Mouse (Mus musculus) lung, postnatal 25 days (tissue): ENCODE measurements around the gene Rap1a.
A peak's percentile ranks its signal among the peaks of the same experiment; 100 is the strongest.

Experiments
- DNase-seq: peaks from one replicate; pipeline ENCODE4 v3.0.0; 2022; ENCODE audit warnings: low spot score

Rap1a gene

DNA sequence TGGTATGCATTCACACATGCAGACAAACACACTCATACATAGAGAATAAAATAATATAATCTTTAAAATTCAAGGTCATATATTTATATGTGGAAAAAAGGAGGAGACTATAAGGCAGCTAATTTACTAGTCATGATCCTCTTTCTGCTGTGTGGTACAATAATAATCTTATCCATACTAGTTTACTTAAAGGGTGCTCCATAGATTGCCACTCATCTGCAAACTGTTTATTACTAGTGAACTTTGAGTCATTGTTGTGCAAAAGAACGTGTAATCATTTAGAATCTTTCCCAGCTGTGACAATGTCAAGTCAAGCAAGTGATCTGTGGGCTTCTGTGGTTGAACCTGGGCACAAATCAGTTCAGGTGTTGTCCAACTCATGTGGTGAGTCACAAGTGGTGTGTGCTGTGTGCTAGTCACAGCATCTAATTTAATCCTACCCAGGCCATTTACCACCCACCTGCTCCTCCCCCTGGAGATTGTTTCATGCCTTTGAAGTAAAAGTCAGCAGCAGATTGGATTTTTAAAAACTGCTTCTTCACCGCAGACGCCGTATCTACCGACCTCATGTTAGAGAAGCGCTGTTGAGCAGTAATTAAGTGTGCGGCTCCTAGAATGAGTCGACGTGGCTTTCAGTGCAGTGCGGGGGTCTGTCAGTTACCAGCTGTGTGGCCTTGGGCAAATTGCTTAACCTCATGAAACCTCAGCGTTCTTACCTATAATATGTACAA, 5.5 kb upstream of the Rap1a start:
- DNase-seq: no peak

DNA sequence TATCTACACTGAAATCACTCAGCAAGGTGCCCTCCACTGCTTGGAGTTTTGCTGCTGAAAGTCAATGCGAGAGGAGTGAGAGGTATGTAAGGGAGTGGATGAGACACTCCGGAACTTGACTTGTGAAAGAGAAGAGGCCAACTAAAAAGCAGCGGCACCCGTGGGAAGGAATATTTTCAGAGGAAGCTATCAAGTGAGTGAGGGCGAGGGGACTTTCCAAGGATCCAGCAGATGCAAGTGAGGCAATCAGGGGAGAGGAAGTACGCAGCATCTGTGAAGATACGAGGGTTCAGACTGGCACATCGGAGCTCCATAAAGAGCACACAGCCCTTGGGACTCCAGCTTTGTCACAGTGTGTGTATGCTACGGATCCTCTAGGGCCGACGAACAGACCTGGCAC, 2.5 kb upstream of the Rap1a start:
- DNase-seq: no peak

DNA sequence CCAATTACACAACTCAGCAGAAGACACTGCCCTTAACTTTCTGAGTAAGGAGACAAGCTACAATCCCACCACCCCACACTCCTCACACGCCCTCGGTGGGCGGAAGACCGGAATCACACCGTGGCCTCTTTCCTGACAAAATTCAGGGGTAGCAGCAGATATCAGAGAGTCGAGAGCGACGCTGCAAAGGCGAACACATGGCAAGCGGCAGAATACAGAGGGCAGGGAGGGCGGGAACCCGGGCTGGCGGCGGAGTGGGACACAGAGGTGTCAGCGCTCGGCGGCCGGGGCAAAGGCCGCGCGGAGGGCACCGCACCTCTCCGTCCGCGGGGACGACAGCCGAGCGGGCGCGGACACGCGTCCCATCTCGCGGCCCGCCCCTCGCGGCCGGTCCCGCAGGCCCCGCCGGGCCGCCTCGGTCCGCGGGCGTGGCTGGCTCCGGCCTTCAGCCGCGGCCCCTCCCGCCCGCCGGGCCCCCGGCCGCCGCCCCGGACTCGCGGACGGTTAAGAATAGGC, 403 bp downstream of the Rap1a start:
- peak; percentile 23 for DNase-seq

DNA sequence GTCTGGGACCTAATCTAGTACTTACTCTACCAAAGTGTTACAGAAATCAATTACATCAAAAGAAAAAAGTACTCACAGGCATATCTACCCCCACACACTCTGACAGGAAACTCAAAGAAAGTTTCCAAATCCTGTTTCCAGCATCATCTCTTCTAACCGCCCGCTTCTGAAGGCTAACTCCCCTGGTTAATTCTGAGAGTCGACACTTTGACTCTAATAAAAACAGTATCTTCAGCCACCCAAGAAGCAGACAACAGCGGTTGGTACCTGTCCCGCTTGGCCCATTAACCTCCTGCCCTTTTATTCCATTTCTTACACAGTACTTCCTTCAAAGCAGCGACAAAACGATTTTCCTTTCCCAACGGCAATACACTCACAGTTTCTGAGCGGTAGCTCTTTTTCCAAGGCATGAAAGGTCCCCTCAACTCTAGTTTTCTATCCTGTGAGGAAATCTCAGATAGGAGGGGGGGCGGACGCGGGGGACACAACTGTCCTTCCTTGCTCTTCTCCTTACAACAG, 921 bp downstream of the Rap1a start:
- no peak for DNase-seq

DNA sequence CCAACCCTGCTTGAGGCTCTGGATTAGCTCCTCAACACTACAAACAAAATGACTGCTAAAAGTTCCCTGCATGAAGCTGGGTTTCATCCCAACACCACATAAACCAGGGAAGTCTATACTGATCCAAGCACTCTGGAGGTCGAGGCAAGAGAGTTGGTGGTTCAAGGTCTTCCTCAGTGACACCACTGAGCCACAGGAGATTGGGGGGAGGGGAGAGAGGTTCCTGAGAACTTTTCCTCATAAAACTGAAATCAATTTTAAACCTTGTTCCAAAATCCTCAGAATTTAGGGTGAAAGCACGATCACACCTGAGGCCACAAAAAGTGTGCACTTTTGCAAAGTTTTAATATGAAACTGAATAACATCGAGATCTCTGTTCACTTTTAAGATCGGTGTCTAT, 1.8 kb downstream of the Rap1a start:
- DNase-seq: no peak

DNA sequence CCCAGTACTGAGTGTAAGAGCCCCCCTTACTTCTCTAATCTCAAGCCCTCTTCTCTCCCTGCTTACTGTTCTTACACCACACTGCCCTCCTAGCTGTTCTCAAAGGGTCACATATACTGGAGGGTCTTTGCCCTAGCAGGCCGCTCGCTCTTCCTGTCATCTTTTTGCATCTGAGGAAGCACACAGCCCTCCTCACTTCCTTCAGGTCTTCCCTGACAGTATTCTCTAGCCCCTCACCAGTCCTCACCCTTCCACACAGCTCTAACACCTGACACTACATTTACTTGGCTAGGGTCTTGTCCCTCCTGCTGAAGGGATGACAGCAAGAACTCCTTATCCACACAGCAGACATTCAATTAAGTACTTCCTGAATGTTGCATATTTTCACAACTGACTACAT, 2.4 kb downstream of the Rap1a start:
- DNase-seq: no peak

DNA sequence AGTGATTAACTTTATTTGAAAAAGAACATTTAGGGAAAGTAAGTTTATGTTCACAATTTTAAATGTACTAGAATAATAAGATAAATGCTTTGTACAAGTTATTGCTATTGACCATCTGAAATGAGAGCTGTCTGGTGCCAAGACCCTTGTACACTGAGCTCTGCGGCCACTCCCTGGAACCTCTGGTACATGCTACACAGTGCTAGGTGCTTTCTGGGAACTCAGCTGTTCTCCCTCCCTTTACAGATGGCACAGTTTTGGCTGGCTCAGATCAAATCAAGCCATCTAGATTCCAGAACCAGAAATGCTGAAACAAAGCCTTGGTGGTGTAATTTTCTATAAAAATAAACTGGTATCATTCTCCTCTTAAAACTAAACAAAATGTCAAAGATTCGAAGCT, 3.7 kb downstream of the Rap1a start:
- no peak for DNase-seq

DNA sequence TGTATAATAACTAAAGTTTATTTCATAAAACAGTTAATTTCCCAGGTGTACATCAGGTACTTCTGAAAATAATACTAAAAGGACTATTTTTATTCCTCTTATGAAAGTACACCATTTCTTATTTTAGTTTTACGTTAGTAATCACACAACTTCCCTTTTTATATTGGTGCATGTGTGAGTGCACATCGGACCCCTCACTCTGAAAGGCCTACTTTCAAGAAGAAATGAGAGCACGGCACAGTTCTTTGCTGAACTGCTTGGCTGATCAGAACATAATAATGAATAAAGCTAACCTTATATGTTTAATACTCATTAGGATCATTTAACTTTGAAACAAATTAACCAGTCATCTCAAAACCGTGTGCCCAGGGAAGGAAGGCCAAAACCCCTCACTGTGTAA, 4.4 kb downstream of the Rap1a start:
- DNase-seq: no peak

DNA sequence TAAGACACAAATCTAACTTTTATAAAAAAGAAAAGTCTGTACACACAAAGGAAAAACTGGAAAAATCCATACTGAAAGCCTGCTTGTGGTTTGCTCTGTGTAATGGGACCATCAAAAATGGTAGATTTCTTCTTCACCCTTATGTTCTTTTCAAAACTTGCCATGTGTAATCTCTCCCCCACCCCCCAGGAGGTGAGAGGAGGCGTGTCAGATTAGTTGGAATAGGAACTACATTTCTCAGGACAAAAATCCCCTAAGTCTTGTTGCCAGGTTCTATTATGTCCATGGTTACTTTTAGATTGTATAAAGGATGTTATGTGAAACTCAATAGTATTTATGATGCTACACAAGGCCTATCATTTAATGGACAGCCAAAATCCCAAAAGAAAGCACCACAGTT, 6.8 kb downstream of the Rap1a start:
- no peak for DNase-seq

DNA sequence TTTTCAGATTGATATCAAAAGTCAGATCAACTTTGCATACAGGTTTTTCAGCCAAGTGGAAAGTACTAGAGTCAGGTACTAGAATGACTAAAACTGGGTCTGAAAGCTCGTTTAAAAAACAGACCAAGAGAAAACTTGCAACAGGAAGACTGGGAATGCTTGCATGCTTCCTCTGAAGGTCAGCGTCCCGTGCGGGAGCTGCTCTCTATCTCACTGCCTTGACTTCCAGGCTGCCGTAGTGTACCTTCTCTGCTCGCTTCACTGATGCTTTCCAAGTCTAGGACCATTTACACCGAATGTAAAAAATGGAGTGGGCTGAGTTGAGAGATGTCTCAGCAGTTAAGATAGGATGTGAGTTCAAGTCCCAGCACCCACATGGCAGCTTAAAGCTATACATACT, 8.8 kb downstream of the Rap1a start:
- DNase-seq: no peak

DNA sequence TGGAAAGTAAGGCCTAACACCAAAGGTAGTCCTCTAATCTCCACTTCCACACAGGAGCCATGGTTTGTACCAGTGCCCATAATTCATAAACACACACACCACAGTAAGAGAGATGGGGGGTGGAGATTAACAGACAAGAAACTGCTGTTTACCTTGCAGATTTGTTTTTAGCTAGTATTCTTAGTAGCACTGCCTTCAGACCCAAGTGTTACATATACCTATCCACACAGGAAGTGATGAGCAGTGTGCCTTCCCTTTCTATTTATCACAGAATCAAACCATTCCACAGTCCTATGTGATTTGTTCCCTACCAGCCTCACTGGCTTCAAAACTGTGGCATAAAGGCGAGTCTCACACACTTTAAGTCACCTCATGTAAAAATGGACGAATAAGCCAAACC, 10.0 kb downstream of the Rap1a start:
- no peak for DNase-seq

DNA sequence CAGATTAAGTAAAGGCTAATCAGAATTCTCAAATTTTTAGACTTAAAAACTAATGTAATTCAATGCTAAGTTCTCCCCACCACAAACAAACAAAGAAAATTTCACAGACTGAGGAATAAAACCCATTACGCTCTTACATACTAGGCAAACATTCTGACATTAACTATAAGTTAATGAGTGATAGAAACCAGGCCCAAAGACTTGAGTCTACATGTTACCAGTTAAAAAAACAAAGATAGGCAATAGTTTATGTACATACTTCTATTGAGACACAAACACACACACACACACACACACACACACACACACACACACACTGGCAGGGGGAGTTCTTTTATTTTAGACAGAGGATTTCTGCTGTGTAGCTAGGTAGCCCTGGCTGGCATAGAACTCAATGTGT, 10.8 kb downstream of the Rap1a start:
- no peak for DNase-seq

DNA sequence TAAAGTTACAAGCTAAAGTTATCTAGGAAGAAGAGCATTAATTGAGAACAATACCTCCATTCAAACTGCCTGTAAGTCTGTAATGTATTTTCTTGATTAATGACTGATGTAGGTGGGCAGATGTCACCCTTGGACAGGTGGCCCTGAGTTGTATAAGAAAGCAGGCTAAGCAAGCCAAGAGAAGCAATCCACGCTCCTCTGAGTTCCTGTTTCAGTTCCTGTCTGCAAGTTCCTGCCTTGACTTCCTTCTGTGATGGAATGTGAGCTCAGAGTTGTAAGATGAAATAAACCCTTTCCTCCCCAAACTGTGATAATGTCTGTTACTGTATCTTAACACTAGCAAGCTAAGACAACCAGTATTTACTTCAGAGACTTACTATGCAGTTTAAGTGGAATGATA, 11.4 kb downstream of the Rap1a start:
- no peak for DNase-seq

DNA sequence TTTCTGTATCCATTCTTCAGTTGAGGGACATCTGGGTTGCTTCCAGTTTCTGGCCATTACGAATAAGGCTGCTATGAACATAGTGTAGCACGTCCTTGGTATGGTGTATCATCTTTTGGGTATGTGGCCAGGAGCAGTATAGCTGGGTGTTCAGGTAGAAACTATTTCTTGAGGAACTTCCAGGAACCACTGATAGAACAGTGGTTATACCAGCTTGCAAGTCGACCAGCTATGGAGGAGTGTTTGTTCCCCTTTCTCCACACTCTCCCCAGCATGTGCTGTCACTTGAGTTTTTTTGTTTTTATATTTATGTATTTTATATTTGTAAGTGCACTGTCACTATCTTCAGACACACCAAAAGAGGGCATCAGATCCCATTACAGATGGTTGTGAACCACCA, 13.8 kb downstream of the Rap1a start:
- DNase-seq: no peak

DNA sequence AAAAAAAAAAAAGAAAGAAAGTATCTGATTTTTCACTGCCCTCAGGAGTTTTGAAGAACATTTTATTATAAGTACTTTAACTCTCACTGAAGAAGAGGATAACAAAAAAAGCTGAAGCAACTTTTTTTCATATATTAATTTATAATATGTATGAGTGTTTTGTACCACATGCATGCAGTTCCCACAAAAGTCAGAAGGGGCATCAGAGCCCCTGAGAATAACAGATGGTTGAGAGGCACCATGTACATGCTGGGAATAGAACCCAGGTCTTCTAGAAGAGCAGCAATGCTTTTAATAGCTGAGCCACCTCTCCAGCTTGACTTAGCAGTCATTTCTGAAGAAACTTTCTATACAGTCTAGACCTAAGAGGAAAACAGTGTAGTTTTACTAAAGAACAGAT, 15.3 kb downstream of the Rap1a start:
- DNase-seq: no peak

DNA sequence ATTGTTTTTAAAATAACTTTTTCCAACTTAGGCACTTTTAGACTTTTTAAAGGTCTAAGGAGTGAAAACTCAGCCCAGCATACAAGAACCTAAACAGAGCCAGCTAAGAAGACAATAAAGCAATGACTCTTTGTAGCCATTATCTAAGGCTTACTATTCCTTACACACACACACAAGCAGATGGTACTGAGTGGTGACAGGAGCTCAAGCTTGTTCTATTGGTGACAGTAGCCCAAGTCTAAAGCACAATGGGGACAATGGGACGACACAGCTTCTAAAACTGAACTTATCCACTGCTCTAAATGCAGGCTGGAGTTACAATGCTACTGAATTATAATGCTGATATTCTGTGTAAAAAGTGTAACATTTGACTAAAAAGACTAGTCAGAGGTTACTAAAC, 17.3 kb downstream of the Rap1a start:
- DNase-seq: no peak

DNA sequence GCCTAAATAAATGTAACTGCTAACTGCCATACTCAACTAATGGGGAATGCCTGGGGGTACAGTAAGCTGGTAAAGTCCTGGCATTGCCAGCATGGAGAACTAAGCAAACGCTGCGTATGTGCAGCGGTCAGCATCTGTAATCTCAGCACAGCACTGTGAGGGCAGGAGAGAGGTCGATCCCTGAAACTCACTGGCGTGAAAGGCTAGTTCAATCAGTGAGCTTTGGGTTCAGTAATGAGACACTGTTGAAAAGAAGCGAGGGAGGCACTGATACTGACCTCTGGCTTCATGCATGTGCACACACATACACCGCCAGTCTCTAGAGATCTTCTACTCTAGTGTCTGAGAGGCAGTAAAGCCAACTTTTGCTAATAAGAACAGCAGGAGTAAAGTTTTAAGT, 18.7 kb downstream of the Rap1a start:
- no peak for DNase-seq

DNA sequence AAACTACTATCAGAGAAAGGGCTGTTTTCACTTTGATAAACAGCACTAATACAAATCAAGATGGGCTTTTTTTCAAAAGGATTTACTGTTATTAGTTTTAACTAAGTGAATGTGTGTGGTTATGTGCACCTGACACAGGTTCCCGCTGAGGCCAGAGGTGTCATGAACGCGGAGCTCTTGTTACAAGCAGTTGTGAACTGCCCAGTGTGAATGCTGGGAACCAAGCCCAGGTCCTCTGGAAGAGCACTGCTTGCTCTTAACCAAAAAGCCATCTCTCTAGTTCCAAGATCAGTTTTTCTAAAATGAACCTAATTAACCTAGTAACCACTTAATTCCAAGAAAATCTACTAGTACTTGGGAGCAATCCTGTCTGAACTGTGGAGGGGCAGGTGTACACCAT, 23.1 kb downstream of the Rap1a start:
- DNase-seq: no peak

DNA sequence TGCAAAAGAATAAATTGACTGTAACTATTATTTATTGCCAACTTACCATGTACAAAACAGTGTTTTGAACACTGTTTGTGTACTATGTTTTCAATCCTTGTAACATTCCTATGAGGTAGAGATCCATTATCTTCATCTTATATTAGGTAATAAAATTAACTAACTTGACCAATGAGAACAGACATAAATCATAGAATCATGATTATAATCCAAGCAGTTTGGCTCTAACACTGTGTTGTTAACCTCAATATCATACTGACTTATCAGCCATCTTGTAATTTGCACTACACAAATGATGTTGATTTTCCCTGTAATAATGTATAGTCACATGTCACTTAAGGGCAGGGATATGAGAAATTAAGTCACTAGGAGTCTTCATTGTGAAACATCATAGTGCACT, 26.6 kb downstream of the Rap1a start:
- no peak for DNase-seq

DNA sequence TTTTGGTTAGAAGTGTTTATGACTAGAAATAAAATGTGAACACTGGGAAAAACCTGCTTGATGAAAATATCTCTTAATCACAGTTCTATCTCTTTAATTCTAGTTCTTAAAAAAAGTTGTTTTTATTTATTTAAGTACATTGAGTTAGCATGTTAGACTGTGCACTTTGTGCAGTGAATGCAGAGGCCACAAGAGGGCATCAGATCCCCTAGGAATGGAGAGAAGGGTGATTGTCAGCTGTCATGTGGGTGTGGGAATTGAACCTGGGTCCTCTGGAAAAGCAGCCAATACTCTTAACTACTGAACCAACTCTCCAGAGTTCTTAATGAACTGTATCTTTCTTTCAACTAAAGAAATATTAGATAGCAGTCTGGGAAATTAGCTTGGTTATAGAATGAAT, 29.6 kb downstream of the Rap1a start:
- DNase-seq: no peak

DNA sequence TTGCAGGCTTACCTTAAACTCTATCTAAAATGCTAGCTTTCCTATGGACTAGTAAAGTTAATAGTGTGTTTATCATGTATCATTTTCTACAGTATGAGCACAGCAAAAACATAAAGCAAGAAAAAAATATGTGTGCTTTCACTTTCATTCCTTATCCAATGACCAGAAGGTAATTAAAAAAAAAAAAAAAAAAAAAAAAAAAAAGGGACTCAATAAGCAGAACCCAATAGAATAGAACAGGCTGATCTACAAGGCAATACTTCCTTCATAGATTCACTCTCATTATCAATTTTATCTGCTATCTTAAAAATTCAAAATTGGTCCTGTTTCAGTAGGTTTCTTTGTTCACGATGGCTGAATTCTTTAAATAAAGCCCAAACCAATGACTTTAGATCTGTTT, 30.3 kb downstream of the Rap1a start:
- DNase-seq: no peak

DNA sequence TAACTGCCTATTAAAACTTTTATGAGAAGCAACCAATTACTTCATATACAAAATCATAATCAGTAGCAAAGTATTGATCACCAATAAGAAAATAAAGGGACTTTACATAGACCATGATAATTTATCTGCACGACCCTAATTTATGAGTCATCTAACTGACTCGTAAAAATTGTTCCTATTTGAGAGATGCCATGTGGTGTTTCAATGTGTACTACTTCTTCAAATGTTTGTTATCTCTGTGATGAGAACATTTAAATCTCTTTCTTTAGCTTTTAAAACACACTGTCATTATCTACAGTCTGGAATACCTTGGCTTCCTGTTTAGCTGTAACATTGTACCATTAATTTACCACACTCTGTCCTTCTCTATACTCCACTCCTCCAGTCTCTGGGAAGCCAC, 31.8 kb downstream of the Rap1a start:
- no peak for DNase-seq

DNA sequence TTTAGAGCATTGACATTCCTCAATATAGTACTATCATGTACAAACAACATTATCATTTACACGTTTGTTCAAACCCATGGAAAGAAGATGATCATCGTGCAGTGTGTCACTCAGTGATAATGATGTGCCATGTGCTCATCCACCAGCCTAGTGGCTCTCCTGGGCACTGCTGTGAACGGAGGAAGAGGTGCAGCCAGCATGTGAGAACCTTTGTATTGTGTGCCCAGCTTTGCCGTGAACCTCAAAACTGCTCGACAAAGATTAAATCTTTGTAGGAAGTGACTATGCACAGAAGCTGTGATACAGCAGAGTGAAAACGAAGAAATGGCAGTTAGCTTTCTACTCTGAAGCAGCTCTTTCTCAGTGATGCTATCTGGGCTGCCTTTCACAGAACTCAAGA, 32.6 kb downstream of the Rap1a start:
- no peak for DNase-seq

DNA sequence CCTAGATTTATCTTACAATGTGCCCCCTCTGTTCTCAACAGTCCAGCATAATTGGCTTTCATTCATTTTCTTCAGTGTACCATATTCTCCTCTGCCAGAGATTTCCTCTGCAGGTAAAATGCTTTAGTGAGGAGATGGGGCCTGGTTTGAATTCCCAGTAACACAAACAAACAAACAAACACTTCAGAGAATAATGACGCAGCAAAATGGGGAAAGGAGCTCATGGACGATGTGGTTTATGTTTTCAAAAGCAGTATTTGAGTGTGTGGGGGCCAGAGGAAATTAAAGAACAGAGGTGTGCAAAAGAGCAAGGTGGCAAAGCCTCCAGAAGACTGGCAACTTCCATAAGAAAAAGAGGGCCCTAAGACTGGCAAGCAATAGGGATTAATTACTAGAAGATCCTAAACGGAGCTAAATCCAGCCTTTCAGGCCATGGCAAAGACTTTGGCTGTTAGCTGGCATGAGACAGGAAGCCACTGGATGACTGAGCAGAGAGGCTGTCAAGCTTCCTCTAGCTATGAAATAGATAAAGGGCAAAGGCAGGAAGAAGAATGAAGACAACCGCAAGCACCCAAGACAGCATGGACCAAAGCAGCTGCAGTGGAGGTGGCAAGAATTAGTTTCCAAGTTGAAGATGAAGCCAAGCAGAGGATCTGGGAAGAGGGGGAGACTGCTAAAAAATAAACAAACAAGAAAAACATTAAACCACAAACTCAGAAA, 37.8 kb downstream of the Rap1a start:
- no peak for DNase-seq
